Mouse (Mus musculus) bone marrow, adult 2 months (tissue): ENCODE results near the gene Med21. TPM values are rescaled to one million over a fixed set of nuclear protein-coding genes. Genes with fewer than 3 reads are reported as not detected.
A peak's percentile ranks its signal among the peaks of the same experiment; 100 is the strongest.

Source experiments
- H3K27ac ChIP-seq: fragments of 200-500 bp; 2 replicates; pipeline ENCODE4 v1.5.1; 2012; ENCODE audit warnings: low read depth, mild to moderate bottlenecking, control low read depth, inconsistent platforms, low read length; ENCODE audit not compliant: control insufficient read depth, poor library complexity, insufficient read depth
- H3K4me1 ChIP-seq: fragments of 200-500 bp; 2 replicates; pipeline ENCODE4 v1.6.1; 2011; ENCODE audit warnings: low read length; ENCODE audit not compliant: control insufficient read depth, insufficient read depth
- H3K4me3 ChIP-seq: fragments of 200-500 bp; replicated peaks from 2 replicates; pipeline ENCODE3; 2011; ENCODE audit warnings: mild to moderate bottlenecking, low read depth, low read length, control low read depth; ENCODE audit not compliant: control insufficient read depth
- CTCF ChIP-seq: fragments of 200-500 bp; IDR thresholded peaks from 2 replicates; pipeline ENCODE4 v1.5.1; 2011; ENCODE audit warnings: low read length, control low read depth; ENCODE audit not compliant: control insufficient read depth, insufficient read depth
- POLR2A ChIP-seq: fragments of 200-500 bp; IDR thresholded peaks from 2 replicates; pipeline ENCODE4 v1.6.1; 2011; ENCODE audit warnings: low read depth, mild to moderate bottlenecking, control low read depth, low read length, borderline replicate concordance; ENCODE audit not compliant: control insufficient read depth
- WGBS: fragments of 180-500 bp; shearing (Covaris S2); methylation state at CpG from one replicate; pipeline ENCODE4 v1.1.7; 2018; 5-methylcytosine and 5-hydroxymethylcytosine counted together
- polyA plus RNA-seq: library from polyadenylated mRNA; stranded (reverse); fragments of >200 nt; gene quantifications from 2 replicates; pipeline ENCODE4 v1.2.4, GENCODE M21; 2011; ENCODE audit warnings: low replicate concordance; ENCODE audit not compliant: missing spikeins, insufficient read depth, insufficient read length

Gene Med21
- polyA plus RNA-seq, 1 experiment: 31.3 TPM

- Histone ChIP-seq H3K4me1 (peaks cover 1% of the 10 kb centered on the region; the same call in 1 of the 2 replicates), H3K4me3 (no peak overlapping the region), H3K27ac (no peak overlapping the region)
- WGBS: 63% methylated on average over 10 of the region's 10 CpGs
- TF ChIP-seq POLR2A (no peak), CTCF (no peak)
Measured at GRCm38 (mm10) chr6:146678136-146679070, 36.1 kb downstream of the Med21 start.

GRCm38 (mm10) chr6:146683881-146684280 lies 41.5 kb downstream of the Med21 start:
- H3K4me3 ChIP-seq: no peak overlapping the region
- 89% methylated on average over 4 of the region's 4 CpGs for WGBS
- H3K4me1 ChIP-seq: no peaks in the 10 kb centered on the region; the same call in 1 of the 2 replicates
- H3K27ac ChIP-seq: no peak overlapping the region
- TF ChIP-seq POLR2A (no peak), CTCF (no peak)

- Histone ChIP-seq H3K4me3 (no peak overlapping the region), H3K4me1 (no peaks in the 10 kb centered on the region; the same call in 1 of the 2 replicates), H3K27ac (no peak overlapping the region)
- TF ChIP-seq CTCF (peak; percentile 43), POLR2A (no peak)
- 65% methylated on average over 17 of the region's 17 CpGs for WGBS
Measured at GRCm38 (mm10) chr6:146685781-146686308, 43.5 kb downstream of the Med21 start.

- H3K4me3 ChIP-seq: no peak overlapping the region
- H3K27ac ChIP-seq: no peak overlapping the region
- no peaks in the 10 kb centered on the region; the same call in 1 of the 2 replicates for H3K4me1 ChIP-seq
- TF ChIP-seq CTCF: no peak
- no peak for TF ChIP-seq POLR2A
- WGBS: 44% methylated on average over 5 of the region's 5 CpGs
Measured at GRCm38 (mm10) chr6:146686463-146687196, 44.3 kb downstream of the Med21 start.

- Histone ChIP-seq H3K27ac (no peak overlapping the region), H3K4me3 (no peak overlapping the region), H3K4me1 (no peaks in the 10 kb centered on the region; the same call in 1 of the 2 replicates)
- WGBS: 82% methylated on average over 7 of the region's 7 CpGs
- TF ChIP-seq CTCF: no peak
- TF ChIP-seq POLR2A: no peak
Measured at GRCm38 (mm10) chr6:146688010-146688409, 45.7 kb downstream of the Med21 start.

GRCm38 (mm10) chr6:146688861-146689260 lies 46.5 kb downstream of the Med21 start:
- Histone ChIP-seq H3K4me1 (no peaks in the 10 kb centered on the region; the same call in 1 of the 2 replicates), H3K4me3 (no peak overlapping the region), H3K27ac (no peak overlapping the region)
- 88% methylated on average over 5 of the region's 5 CpGs for WGBS
- no peak for TF ChIP-seq CTCF
- TF ChIP-seq POLR2A: no peak

- Histone ChIP-seq H3K4me3 (no peak overlapping the region), H3K27ac (no peak overlapping the region), H3K4me1 (no peaks in the 10 kb centered on the region)
- TF ChIP-seq CTCF: no peak
- no peak for TF ChIP-seq POLR2A
- 54% methylated on average over 5 of the region's 5 CpGs for WGBS
Measured at GRCm38 (mm10) chr6:146697767-146698166, 55.4 kb downstream of the Med21 start.

GRCm38 (mm10) chr6:146698376-146698775 lies 56.0 kb downstream of the Med21 start:
- 79% methylated on average over 4 of the region's 4 CpGs for WGBS
- Histone ChIP-seq H3K27ac (no peak overlapping the region), H3K4me3 (no peak overlapping the region), H3K4me1 (no peaks in the 10 kb centered on the region)
- TF ChIP-seq CTCF: no peak
- no peak for TF ChIP-seq POLR2A

Other genes starting within 250 kb of the Med21 start
- 8.8 and 22.5 TPM in 2 replicates for gene Itpr2, start 140.3 kb upstream of the Med21 start, polyA plus RNA-seq
- 87.9 and 99.6 TPM in 2 replicates for gene Fgfr1op2, start 65.3 kb upstream of the Med21 start, polyA plus RNA-seq
- gene Ints13, start 64.7 kb upstream of the Med21 start, polyA plus RNA-seq: 44.2 and 89.4 TPM in 2 replicates
- gene Tm7sf3, start 277 bp downstream of the Med21 start, polyA plus RNA-seq: 19.5 and 20.1 TPM in 2 replicates
- gene Stk38l, start 82.4 kb downstream of the Med21 start, polyA plus RNA-seq: 5.1 and 12.4 TPM in 2 replicates
- gene Arntl2, start 153.5 kb downstream of the Med21 start, polyA plus RNA-seq: 0.85 TPM in 1 of 2 replicates, not detected in the other
- gene Smco2, start 207.6 kb downstream of the Med21 start, polyA plus RNA-seq: not detected in 2 replicates
- 9.3 and 15.5 TPM in 2 replicates for gene Ppfibp1, start 245.9 kb downstream of the Med21 start, polyA plus RNA-seq